Mouse (Mus musculus) limb, embryonic 13.5 days (tissue): ENCODE results near the gene Unc5a. TPM values are rescaled to one million over a fixed set of nuclear protein-coding genes. Genes with fewer than 3 reads are reported as not detected.
A peak's percentile ranks its signal among the peaks of the same experiment; 100 is the strongest.

ENCODE experiments used
- ATAC-seq: fragments of 200-750 bp; cut with Nextera tagmentation; 2 replicates; pipeline ENCODE4 v1.8.0; 2017; ENCODE audit warnings: low read depth, moderate number of reproducible peaks, moderate TSS enrichment; ENCODE audit not compliant: low FRiP score
- H3K27ac ChIP-seq: fragments of 300-500 bp; sonication (generic); 2 replicates; pipeline ENCODE4 v1.5.1; 2015; ENCODE audit warnings: inconsistent platforms, mild to moderate bottlenecking, moderate library complexity
- H3K27me3 ChIP-seq: fragments of 300-500 bp; sonication (generic); 2 replicates; pipeline ENCODE4 v1.6.1; 2015; ENCODE audit warnings: mild to moderate bottlenecking, inconsistent platforms
- H3K36me3 ChIP-seq: fragments of 300-500 bp; sonication (generic); 2 replicates; pipeline ENCODE4 v1.6.1; 2015; ENCODE audit warnings: inconsistent platforms, mild to moderate bottlenecking, moderate library complexity
- H3K4me1 ChIP-seq: fragments of 300-500 bp; sonication (generic); 2 replicates; pipeline ENCODE4 v1.6.1; 2015; ENCODE audit warnings: inconsistent platforms
- H3K4me2 ChIP-seq: fragments of 300-500 bp; sonication (generic); replicated peaks from 2 replicates; pipeline ENCODE4 v1.6.1; 2015; ENCODE audit warnings: inconsistent platforms, mild to moderate bottlenecking, moderate library complexity
- H3K4me3 ChIP-seq: fragments of 300-500 bp; sonication (generic); 2 replicates; pipeline ENCODE4 v1.5.1; 2015; ENCODE audit warnings: moderate library complexity, mild to moderate bottlenecking, inconsistent platforms
- H3K9ac ChIP-seq: fragments of 300-500 bp; sonication (generic); 2 replicates; pipeline ENCODE4 v1.6.1; 2015; ENCODE audit warnings: mild to moderate bottlenecking, inconsistent platforms
- H3K9me3 ChIP-seq: fragments of 300-500 bp; sonication (generic); 2 replicates; pipeline ENCODE4 v1.6.1; 2016; ENCODE audit warnings: inconsistent platforms
- WGBS: fragments of 180-500 bp; shearing (Covaris S2); methylation state at CpG from one replicate; pipeline ENCODE4 v1.1.7; 2015; 5-methylcytosine and 5-hydroxymethylcytosine counted together
- polyA plus RNA-seq: library from polyadenylated mRNA; unstranded; fragments of >200 nt; fragmentation: Nextera tagmentation; extraction: Ambion mirVana; gene quantifications from 2 replicates; pipeline ENCODE4 v1.2.1, GENCODE M21; 2015

Gene Unc5a
- polyA plus RNA-seq, 1 experiment from 2014 or later: 1.2 TPM

DNA sequence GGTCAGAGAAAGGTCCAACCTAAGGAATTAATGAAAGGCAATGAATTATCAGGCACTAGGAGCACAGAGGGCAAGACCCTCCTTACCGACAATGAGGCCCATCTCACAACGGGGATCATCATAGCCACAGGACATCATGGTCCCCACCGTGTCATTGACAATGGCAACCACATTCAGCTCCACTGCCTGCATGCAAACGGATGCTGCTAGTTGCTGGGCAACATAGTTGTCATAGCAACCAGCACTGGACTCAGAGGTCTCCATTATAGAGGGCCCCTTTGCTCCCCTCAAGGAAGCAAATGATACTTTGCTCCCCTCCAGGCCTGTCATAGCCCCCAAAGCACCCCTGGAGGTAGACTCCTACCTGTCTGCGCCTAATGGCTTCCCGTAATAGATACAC is 59.4 kb downstream of the Unc5a start:
- H3K27me3 ChIP-seq: peaks cover 3% of the 10 kb centered on the region; the same call in 1 of the 2 replicates
- no peak overlapping the region for H3K4me3 ChIP-seq
- no peak overlapping the region for H3K4me2 ChIP-seq
- ATAC-seq: no peak
- H3K27ac ChIP-seq: no peak overlapping the region
- WGBS: 77% methylated on average over 6 of the region's 6 CpGs
- no peak overlapping the region for H3K9ac ChIP-seq
- H3K36me3 ChIP-seq: no peaks in the 10 kb centered on the region
- H3K9me3 ChIP-seq: no peaks in the 10 kb centered on the region
- peaks cover 9% of the 10 kb centered on the region for H3K4me1 ChIP-seq

DNA sequence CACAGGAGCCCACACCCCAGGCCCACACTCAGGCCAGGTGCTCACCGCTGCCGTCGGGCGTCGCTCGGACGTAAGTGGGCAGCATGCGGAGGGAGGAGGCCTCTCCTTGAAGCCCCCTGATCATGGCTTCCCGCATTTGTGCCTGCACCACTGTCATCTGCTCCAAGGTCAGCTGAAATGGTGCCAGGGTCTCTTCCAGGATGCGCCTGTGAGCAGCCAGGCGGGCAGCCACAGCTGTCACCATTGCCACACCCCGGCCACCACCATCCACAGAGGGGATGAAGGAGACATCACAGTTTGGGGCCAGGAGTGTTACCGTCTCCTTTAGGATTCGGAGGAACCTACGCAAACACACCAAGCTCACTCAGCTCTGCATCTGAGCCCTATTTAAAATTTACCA is 61.9 kb downstream of the Unc5a start:
- peaks cover 3% of the 10 kb centered on the region for H3K27me3 ChIP-seq
- H3K36me3 ChIP-seq: no peaks in the 10 kb centered on the region
- no peak overlapping the region for H3K9ac ChIP-seq
- 84% methylated on average over 15 of the region's 15 CpGs for WGBS
- H3K4me1 ChIP-seq: peaks cover 6% of the 10 kb centered on the region
- H3K27ac ChIP-seq: no peak overlapping the region
- no peak for ATAC-seq
- H3K9me3 ChIP-seq: no peaks in the 10 kb centered on the region
- H3K4me2 ChIP-seq: no peak overlapping the region
- no peak overlapping the region for H3K4me3 ChIP-seq

DNA sequence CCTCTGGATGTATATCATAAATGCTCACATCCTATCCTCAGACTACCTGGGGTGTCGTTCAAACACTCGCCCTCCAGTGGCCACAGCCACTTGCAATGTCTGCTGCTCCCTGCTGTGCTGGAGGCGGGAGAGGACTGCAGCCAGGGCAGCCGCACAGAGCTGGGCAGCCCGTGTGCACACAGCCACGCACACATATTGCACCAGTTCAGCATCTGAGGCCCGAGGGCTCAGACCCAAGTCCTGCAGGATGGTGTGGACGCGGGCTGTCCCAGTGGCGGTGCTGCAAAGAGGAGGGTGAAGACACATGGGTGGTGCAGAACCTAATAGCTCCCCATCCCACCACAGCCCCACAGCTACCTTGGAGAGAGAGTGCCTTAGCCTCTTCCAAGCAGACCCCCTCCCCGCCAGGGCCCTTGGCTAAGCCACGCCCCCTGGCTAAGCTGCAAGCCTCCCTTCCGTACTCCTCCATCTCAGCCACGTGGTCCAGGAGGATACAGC is 62.8 kb downstream of the Unc5a start:
- Histone ChIP-seq H3K4me2 (peak overlapping the region; percentile 32; the same call in 1 of the 2 replicates), H3K27me3 (peaks cover 3% of the 10 kb centered on the region), H3K36me3 (no peaks in the 10 kb centered on the region), H3K9ac (0 out of 2 replicates have a peak overlapping the region, but pooled peaks have one; percentile 32), H3K9me3 (no peaks in the 10 kb centered on the region), H3K4me1 (peaks cover 6% of the 10 kb centered on the region), H3K27ac (no peak overlapping the region), H3K4me3 (no peak overlapping the region)
- peak; percentile 32; the same call in 1 of the 2 replicates for ATAC-seq
- WGBS: 5% methylated on average over 14 of the region's 14 CpGs

DNA sequence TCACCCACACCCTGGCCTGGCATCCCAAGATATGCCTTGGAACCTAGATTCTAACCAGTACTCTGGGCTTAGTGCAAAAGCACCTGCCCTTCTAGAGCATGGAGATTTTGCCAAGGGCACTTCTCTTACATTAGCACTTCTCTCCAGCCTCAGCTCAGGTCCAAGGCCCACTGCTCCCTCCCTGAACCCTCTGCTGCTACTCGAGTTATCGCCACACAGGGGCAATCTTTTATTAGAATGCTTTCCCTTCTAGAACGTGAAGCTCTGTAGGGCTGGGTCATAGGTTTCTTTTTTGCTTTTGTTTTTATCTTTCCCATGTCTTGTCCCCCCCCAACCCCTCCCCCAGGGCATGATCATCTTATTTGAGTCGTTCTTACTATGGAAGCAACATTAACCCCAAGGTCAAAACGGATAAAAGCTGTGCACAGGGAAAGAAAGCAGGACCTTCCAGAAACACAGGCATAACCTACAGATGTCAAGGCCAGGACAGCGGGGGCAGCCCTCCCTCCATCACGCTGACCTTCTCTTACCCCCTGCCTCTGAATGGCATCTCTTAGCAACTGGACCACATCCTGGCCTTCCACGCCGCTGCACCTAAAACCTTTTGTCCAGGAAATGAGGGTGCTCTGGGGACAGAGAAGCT is 64.6 kb downstream of the Unc5a start:
- no peak overlapping the region for H3K4me3 ChIP-seq
- no peak overlapping the region for H3K4me2 ChIP-seq
- ATAC-seq: no peak
- H3K9me3 ChIP-seq: no peaks in the 10 kb centered on the region
- 41% methylated on average over 9 of the region's 9 CpGs for WGBS
- no peak overlapping the region for H3K9ac ChIP-seq
- no peaks in the 10 kb centered on the region for H3K36me3 ChIP-seq
- peaks cover 6% of the 10 kb centered on the region for H3K4me1 ChIP-seq
- H3K27me3 ChIP-seq: peaks cover 3% of the 10 kb centered on the region
- H3K27ac ChIP-seq: no peak overlapping the region

DNA sequence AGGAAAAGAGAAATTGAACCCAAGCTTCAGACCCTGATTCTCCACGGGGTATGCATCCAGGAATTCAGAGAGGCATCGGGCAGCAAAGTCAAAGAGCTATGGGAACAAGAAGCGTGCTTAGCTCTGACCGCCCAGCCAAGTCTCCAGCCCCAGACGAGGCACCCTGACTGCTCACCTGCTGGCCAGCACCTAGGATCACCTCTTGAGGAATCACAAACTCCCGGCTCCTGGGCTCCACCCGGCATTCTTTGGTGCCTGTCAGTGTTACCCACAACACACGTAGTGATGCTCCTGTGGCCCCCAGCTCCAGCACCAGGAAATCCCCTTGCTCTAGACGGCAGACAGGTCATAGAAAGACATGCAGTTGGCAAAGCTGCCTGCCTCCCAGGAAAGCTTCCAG is 65.2 kb downstream of the Unc5a start:
- no peaks in the 10 kb centered on the region for H3K36me3 ChIP-seq
- H3K4me2 ChIP-seq: no peak overlapping the region
- 70% methylated on average over 9 of the region's 9 CpGs for WGBS
- H3K27me3 ChIP-seq: peaks cover 3% of the 10 kb centered on the region
- no peak overlapping the region for H3K4me3 ChIP-seq
- H3K9me3 ChIP-seq: no peaks in the 10 kb centered on the region
- peaks cover 6% of the 10 kb centered on the region for H3K4me1 ChIP-seq
- no peak overlapping the region for H3K27ac ChIP-seq
- no peak for ATAC-seq
- no peak overlapping the region for H3K9ac ChIP-seq

DNA sequence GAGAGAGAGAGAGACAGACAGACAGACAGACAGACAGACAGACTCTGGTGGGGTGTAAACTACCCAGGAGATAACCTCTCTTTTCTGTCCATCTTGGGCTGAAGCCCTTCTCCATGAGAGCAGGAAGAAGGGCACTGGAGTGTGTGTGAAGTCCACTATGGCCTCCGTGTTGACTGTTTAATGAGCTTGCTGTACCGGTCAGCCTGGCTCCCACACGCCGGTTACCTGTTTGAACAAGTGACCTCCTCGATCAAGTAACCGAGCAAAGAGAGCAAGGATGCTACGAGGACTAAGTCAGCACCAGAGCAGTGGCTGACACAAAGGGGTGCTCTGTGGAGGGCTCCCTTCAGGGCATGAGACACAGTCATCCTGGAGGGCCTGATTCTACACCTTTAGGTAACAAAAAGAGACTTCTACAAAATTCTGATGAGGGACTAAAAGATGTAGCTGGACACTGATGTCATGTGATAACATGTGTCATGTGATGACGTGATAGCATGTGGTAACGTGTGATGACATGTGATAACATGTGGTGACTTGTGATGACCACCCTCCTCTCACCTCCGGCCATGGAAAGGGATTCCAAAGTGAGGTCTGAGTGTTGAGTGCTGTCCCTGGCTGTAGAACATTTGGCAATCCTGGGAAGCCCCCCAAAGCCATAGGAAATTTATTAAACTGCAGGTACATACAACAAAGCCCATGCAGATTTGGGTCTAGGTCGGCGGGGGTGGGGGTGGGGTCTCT is 68.1 kb downstream of the Unc5a start:
- Histone ChIP-seq H3K4me1 (peaks cover under 1% of the 10 kb centered on the region; the same call in 1 of the 2 replicates), H3K9ac (no peak overlapping the region), H3K4me2 (no peak overlapping the region), H3K27ac (no peak overlapping the region), H3K36me3 (no peaks in the 10 kb centered on the region), H3K4me3 (no peak overlapping the region), H3K27me3 (no peaks in the 10 kb centered on the region; the same call in 1 of the 2 replicates), H3K9me3 (no peaks in the 10 kb centered on the region)
- no peak for ATAC-seq
- 82% methylated on average over 12 of the region's 12 CpGs for WGBS

DNA sequence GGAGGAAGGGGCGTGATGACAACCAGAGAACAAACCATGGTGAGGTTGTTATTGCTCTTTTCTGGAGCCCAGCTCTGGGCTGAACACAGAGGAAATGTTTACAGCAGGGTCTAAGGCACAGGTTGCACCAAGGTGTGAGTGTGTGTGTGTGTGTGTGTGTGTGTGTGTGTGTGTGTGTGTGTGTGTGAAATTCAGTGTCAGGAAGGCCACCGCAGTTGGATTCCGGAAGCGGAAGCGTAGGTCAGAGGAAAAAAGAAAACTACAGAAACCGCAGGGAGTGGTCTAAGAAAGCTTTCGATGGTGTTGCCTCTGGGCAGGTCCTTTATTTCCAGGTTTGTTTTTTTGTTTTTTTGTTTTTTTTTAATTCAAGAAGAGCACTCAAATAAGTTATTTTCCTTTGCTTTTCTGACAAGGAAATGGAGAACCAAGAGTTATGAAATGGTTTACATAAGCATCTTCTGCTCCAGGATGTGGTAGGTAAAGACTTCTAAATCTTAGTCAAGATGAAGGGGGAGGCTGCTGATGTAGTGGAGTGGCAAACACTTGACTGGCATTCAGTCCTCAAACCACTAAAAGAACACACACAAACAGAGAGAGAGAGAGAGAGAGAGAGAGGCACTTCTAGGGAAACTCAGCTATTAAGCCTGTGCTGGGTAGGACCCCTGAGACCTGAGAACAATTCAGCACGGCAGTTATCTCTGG is 68.8 kb downstream of the Unc5a start:
- H3K9me3 ChIP-seq: no peaks in the 10 kb centered on the region
- H3K4me2 ChIP-seq: no peak overlapping the region
- H3K9ac ChIP-seq: no peak overlapping the region
- H3K36me3 ChIP-seq: no peaks in the 10 kb centered on the region
- no peaks in the 10 kb centered on the region; the same call in 1 of the 2 replicates for H3K27me3 ChIP-seq
- H3K4me1 ChIP-seq: no peaks in the 10 kb centered on the region
- WGBS: 84% methylated on average over 8 of the region's 8 CpGs
- no peak for ATAC-seq
- no peak overlapping the region for H3K27ac ChIP-seq
- no peak overlapping the region for H3K4me3 ChIP-seq

DNA sequence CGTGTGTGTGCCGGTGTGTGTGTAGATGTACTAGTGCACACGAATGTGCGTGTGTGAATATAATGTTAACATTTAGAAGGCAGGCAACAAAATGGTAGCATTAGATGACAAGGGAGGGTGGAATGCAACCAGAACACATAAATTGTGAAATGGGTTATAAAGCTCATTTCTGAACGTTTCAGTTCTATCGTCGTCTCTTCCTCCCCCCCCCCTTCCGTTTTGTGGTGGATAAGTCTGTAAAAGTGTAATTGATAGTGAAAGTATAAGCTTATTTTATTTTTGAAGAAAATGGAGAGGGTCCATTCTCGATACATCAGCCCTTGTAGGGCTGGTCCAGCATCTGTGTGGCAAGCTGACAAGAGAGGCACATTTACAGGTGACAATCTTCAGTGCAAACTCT is 69.5 kb downstream of the Unc5a start:
- Histone ChIP-seq H3K27ac (no peak overlapping the region), H3K9me3 (no peaks in the 10 kb centered on the region), H3K9ac (no peak overlapping the region), H3K36me3 (no peaks in the 10 kb centered on the region), H3K4me2 (no peak overlapping the region), H3K4me1 (no peaks in the 10 kb centered on the region), H3K4me3 (no peak overlapping the region), H3K27me3 (no peaks in the 10 kb centered on the region; the same call in 1 of the 2 replicates)
- 88% methylated on average over 9 of the region's 9 CpGs for WGBS
- no peak for ATAC-seq

DNA sequence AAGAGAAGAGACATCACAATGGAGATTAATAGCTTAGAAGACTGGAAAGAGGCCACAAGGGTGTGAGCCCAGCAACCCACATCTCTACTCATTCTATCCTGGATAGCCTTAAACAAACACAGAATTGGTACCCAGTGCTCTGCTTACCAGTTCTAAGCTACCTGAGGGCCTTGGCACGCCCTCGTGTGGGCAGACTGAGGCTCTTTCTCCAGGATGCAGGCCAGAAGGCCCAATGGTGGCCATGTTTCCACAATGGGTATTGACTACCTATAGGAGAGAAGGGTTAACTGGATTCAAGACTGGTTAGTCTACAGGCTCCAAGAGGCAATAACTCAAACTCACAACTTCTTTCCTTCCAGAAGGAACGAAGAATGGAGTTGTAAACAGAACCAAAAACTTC is 70.0 kb downstream of the Unc5a start:
- Histone ChIP-seq H3K27me3 (no peaks in the 10 kb centered on the region; the same call in 1 of the 2 replicates), H3K36me3 (no peaks in the 10 kb centered on the region), H3K4me2 (no peak overlapping the region), H3K9ac (no peak overlapping the region), H3K4me3 (no peak overlapping the region), H3K9me3 (no peaks in the 10 kb centered on the region), H3K27ac (no peak overlapping the region), H3K4me1 (no peaks in the 10 kb centered on the region)
- ATAC-seq: no peak
- WGBS: 52% methylated on average over 3 of the region's 3 CpGs

DNA sequence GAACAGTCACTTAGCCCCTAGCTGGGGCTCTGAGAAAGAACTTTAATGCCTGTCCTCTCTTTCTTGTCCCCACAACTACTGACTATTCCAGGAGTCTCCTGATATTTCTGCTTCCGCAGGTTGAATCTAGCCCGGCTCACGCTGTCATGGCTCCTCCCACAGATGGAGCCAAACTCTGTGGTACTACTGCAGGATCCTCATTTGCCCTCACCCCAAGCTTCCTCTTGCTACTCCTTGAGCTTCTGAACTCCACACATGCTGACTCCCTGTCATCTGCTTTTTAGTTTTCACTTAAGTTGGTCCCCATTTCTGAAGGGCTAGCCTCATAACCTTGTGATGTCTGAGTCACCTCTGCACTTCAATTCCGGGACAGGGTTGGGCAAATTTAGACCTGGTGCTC is 70.8 kb downstream of the Unc5a start:
- Histone ChIP-seq H3K27ac (no peak overlapping the region), H3K9me3 (no peaks in the 10 kb centered on the region), H3K4me1 (no peaks in the 10 kb centered on the region), H3K4me2 (no peak overlapping the region), H3K36me3 (no peaks in the 10 kb centered on the region; the same call in 1 of the 2 replicates), H3K4me3 (no peak overlapping the region), H3K27me3 (no peaks in the 10 kb centered on the region), H3K9ac (no peak overlapping the region)
- 88% methylated on average over 4 of the region's 4 CpGs for WGBS
- no peak for ATAC-seq

DNA sequence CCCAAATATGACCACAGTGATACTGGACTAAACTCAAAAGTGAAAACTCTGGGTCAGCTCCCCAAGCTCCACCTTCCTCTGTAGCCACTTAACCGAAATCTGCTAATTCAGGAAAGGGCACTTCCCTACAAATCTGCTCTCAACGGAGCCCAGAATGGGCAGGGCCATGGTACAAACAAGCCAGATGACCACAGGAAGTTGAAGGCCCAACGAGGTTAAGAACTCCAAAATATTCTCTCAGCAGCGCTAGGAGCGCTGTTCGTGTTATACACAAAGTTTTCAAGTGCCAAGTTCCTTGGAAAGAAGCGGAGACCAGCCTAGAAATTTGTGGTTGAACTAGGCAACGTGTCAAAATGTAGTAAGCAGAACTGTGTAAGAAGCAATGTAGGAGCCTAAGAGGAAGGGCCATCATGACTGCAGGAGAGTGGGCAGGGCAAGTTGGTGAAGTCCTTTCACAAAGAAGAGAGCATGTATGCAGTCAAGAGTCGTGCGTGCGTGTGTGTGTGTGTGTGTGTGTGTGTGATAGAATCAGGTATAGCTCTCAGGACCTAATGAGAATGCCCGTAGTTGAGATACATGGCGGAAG is 72.1 kb downstream of the Unc5a start, which contains the start of gene Hk3:
Gene Hk3, minus strand, starts transcription at position 192 of the 586 bp plus-strand sequence.
- 84% methylated on average over 13 of the region's 13 CpGs for WGBS

More for the DNA sequence above, 72.1 kb downstream of the Unc5a start, which contains the start of gene Hk3:
- Histone ChIP-seq H3K4me3 (no peak within 1 kb of the TSS), H3K4me2 (no peak within 1 kb of the TSS), H3K9me3 (no peaks in the 10 kb centered on the region), H3K4me1 (no peaks in the 10 kb centered on the region), H3K27me3 (no peaks in the 10 kb centered on the region), H3K36me3 (peaks cover 8% of the 10 kb centered on the region; the same call in 1 of the 2 replicates), H3K27ac (no peak within 1 kb of the TSS), H3K9ac (no peak within 1 kb of the TSS)
- no peak for ATAC-seq
